Mouse (Mus musculus) cerebellum, adult 2 months (tissue): Measurements from ENCODE around the gene Parp3. TPM values are rescaled to one million over a fixed set of nuclear protein-coding genes. Genes with fewer than 3 reads are reported as not detected.

Experiments
- DNase-seq, 2 experiments: peaks; one replicate each; pipeline ENCODE4 v3.0.0; 2021
- H3K27ac ChIP-seq: fragments of 200-500 bp; 2 replicates; pipeline ENCODE4 v1.5.1; 2012; ENCODE audit warnings: low read length, control low read depth, inconsistent platforms; ENCODE audit not compliant: insufficient read depth
- H3K27me3 ChIP-seq: fragments of 200-500 bp; 2 replicates; pipeline ENCODE4 v1.6.1; 2012; ENCODE audit warnings: inconsistent platforms, mild to moderate bottlenecking, low read length, moderate library complexity; ENCODE audit not compliant: control insufficient read depth, insufficient read depth
- H3K4me1 ChIP-seq: fragments of 200-500 bp; 2 replicates; pipeline ENCODE4 v1.6.1; 2011; ENCODE audit warnings: low read length; ENCODE audit not compliant: control insufficient read depth, insufficient read depth
- H3K4me3 ChIP-seq: fragments of 200-500 bp; replicated peaks from 2 replicates; pipeline ENCODE3; 2011; ENCODE audit warnings: mild to moderate bottlenecking, low read depth, low read length, control low read depth; ENCODE audit not compliant: insufficient read depth
- CTCF ChIP-seq: fragments of 200-500 bp; IDR thresholded peaks from 2 replicates; pipeline ENCODE4 v1.5.1; 2011; ENCODE audit warnings: low read depth, mild to moderate bottlenecking, control low read depth, low read length, moderate library complexity, borderline replicate concordance; ENCODE audit not compliant: insufficient read depth
- POLR2A ChIP-seq: fragments of 200-500 bp; IDR thresholded peaks from 2 replicates; pipeline ENCODE4 v1.6.1; 2011; ENCODE audit warnings: low read length, control low read depth, borderline replicate concordance; ENCODE audit not compliant: insufficient read depth
- WGBS: fragments of 180-500 bp; shearing (Covaris S2); methylation state at CpG from one replicate; pipeline ENCODE4 v1.1.7; 2018; 5-methylcytosine and 5-hydroxymethylcytosine counted together
- polyA plus RNA-seq: library from polyadenylated mRNA; depleted of rRNA; stranded (reverse); fragments of >200 nt; gene quantifications from 2 replicates; pipeline ENCODE4 v1.2.3, GENCODE M21; 2012

Gene Parp3
- polyA plus RNA-seq, 1 experiment, result 6.9 TPM

- WGBS, result under 1% methylated on average over 23 of the region's 23 CpGs
- Histone ChIP-seq H3K27me3 (no peaks in the 10 kb centered on the region), H3K4me1 (peaks cover 29% of the 10 kb centered on the region), H3K4me3 (peak overlapping the region; percentile 65), H3K27ac (peak overlapping the region; percentile 63)
- peak; percentile 86 to 89 for DNase-seq
- TF ChIP-seq CTCF, result peak; percentile 81
- TF ChIP-seq POLR2A, result peak; percentile 86; the same call in 1 of the 2 replicates
These were observed 28.2 kb downstream of the Parp3 start for GRCm38 (mm10) chr9:106448498-106449031.

GRCm38 (mm10) chr9:106447951-106448350, 28.8 kb downstream of the Parp3 start:
- peaks cover 29% of the 10 kb centered on the region for H3K4me1 ChIP-seq
- peak overlapping the region; percentile 65 for H3K4me3 ChIP-seq
- peak overlapping the region; percentile 49 for H3K27ac ChIP-seq
- DNase-seq, result peak in 1 of 2 experiments; percentile 66
- WGBS, result 21% methylated on average over 9 of the region's 9 CpGs
- H3K27me3 ChIP-seq, result no peaks in the 10 kb centered on the region
- TF ChIP-seq CTCF, result no peak
- no peak for TF ChIP-seq POLR2A

GRCm38 (mm10) chr9:106447348-106447747, 29.4 kb downstream of the Parp3 start, which contains the start of the genes Abhd14b and Abhd14a:
Gene Abhd14b, plus strand, starts transcription at chr9:106447459.
Gene Abhd14a, minus strand, starts transcription at chr9:106447678.
- under 1% methylated on average over 24 of the region's 24 CpGs for WGBS
- Histone ChIP-seq H3K4me1 (peaks cover 25% of the 10 kb centered on the region), H3K4me3 (peak within 1 kb of the TSS; percentile 65), H3K27me3 (no peaks in the 10 kb centered on the region), H3K27ac (peak within 1 kb of the TSS; percentile 63)
- peak; percentile 59 for TF ChIP-seq CTCF
- TF ChIP-seq POLR2A, result peak; percentile 47; the same call in 1 of the 2 replicates
- peak; percentile 96 to 97 for DNase-seq

- no peak for DNase-seq
- TF ChIP-seq POLR2A, result no peak
- TF ChIP-seq CTCF, result no peak
- Histone ChIP-seq H3K4me3 (no peak overlapping the region), H3K27me3 (no peaks in the 10 kb centered on the region), H3K27ac (no peak overlapping the region), H3K4me1 (peaks cover 7% of the 10 kb centered on the region)
- 73% methylated on average over 4 of the region's 4 CpGs for WGBS
These were observed 31.9 kb downstream of the Parp3 start for GRCm38 (mm10) chr9:106444836-106445235.

- H3K4me3 ChIP-seq, result no peak overlapping the region
- no peaks in the 10 kb centered on the region for H3K27me3 ChIP-seq
- no peak for DNase-seq
- no peak for TF ChIP-seq POLR2A
- no peak for TF ChIP-seq CTCF
- WGBS, result 81% methylated on average over 5 of the region's 5 CpGs
- no peak overlapping the region for H3K27ac ChIP-seq
- H3K4me1 ChIP-seq, result 0 out of 2 replicates have a peak, but pooled peaks cover 3% of the 10 kb centered on the region
These were observed 34.1 kb downstream of the Parp3 start for GRCm38 (mm10) chr9:106442680-106443079.

- no peak for TF ChIP-seq POLR2A
- TF ChIP-seq CTCF, result no peak
- DNase-seq, result no peak
- Histone ChIP-seq H3K27me3 (no peaks in the 10 kb centered on the region), H3K4me3 (no peak overlapping the region), H3K4me1 (peaks cover 7% of the 10 kb centered on the region), H3K27ac (no peak overlapping the region)
- WGBS, result 83% methylated on average over 9 of the region's 9 CpGs
These were observed 40.2 kb downstream of the Parp3 start for GRCm38 (mm10) chr9:106436566-106436965.

GRCm38 (mm10) chr9:106433389-106433788, 43.4 kb downstream of the Parp3 start:
- Histone ChIP-seq H3K4me3 (no peak overlapping the region), H3K4me1 (peaks cover 4% of the 10 kb centered on the region), H3K27me3 (no peaks in the 10 kb centered on the region), H3K27ac (no peak overlapping the region)
- 56% methylated on average over 7 of the region's 7 CpGs for WGBS
- DNase-seq, result no peak
- no peak for TF ChIP-seq CTCF
- no peak for TF ChIP-seq POLR2A

- WGBS, result 0% methylated on average over 4 of the region's 4 CpGs
- H3K27me3 ChIP-seq, result no peaks in the 10 kb centered on the region
- no peak for DNase-seq
- peak overlapping the region; percentile 98 for H3K4me3 ChIP-seq
- H3K27ac ChIP-seq, result no peak overlapping the region
- H3K4me1 ChIP-seq, result no peaks in the 10 kb centered on the region; the same call in 1 of the 2 replicates
- TF ChIP-seq CTCF (no peak), POLR2A (no peak)
These were observed 46.8 kb downstream of the Parp3 start for GRCm38 (mm10) chr9:106430015-106430264.
